Mouse (Mus musculus) fat pad, adult 2 months (tissue): ENCODE results near the gene Tfap2e.

Source experiments
- DNase-seq: peaks from one replicate; pipeline ENCODE4 v3.0.0-alpha.2; 2011; ENCODE audit warnings: low read depth, low spot score; ENCODE audit errors: extremely low read depth

Tfap2e gene

GRCm38 (mm10) chr4:126752024-126752607 is 16.1 kb upstream of the Tfap2e start:
- no peak for DNase-seq

DNA sequence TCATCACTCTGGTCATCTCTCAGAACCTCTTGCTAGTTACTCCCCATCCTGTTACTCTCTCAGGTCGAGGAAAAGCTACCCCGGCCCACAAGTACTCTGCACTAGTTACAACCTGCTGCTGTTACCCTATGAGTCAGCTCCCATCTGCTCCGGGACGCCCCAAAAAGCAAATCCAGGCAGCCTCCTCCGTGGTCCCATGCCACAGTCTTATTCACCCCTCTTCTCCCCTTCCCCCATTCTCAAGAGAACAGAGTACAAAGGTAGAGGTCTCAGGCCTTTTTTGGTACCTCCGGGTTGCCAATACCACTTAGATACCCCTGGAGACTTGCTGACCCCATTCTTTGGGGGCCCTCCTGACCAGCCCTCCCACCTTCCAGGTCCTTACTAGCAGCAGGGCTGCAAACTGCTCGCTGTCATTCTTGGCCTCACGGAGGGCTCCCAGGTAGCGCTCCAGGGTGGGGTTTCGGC is 15.6 kb upstream of the Tfap2e start:
- no peak for DNase-seq

- no peak for DNase-seq
Measured at GRCm38 (mm10) chr4:126750863-126751555, 15.0 kb upstream of the Tfap2e start.

GRCm38 (mm10) chr4:126750046-126750683 is 14.1 kb upstream of the Tfap2e start:
- no peak for DNase-seq

GRCm38 (mm10) chr4:126749553-126749952 is 13.5 kb upstream of the Tfap2e start:
- DNase-seq, result no peak

DNA sequence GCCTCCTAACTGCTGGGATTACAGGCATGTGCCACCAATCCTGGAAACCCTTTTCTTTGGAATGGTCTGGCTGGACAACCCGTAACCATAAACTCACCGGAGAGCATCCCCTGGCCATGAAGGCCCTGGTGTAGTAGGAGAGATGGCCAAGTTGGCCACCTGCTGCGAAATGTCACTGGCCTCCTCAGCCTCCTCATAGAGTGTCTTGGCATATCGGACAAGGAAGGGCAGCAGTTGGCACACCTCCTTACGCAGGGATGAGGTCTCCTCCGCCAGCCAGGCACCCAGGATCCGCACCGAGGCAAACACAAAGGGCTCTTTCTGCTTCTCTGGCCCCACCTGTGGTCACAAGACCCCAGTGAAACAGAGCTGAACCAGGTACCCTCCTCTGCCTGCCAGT is 12.3 kb upstream of the Tfap2e start:
- DNase-seq, result no peak

- no peak for DNase-seq
Measured at GRCm38 (mm10) chr4:126746194-126746840, 10.3 kb upstream of the Tfap2e start.

- DNase-seq, result no peak
Measured at GRCm38 (mm10) chr4:126745506-126746193, 9.6 kb upstream of the Tfap2e start.

DNA sequence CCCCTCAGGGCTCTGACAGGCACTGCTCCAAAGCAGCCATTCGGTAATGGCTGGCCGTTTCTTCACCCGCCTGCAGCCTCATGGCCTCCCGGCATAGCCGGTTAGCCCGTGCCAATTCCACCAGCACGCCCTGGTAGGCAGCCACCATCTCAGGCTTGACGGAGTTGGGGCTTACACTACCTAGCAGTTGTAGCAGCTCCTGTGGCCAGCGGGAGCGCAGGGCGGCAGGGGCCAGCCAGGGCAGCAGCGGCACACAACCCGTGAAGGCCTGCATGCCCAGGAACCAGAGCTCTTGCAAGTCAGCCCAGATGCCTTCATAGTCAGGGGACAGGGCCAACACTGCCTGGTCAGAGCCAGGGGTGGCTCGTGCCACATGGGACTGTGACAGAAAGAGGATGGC is 8.8 kb upstream of the Tfap2e start:
- no peak for DNase-seq

- DNase-seq, result no peak
Measured at GRCm38 (mm10) chr4:126743713-126744112, 7.7 kb upstream of the Tfap2e start.

GRCm38 (mm10) chr4:126742976-126743375 is 6.9 kb upstream of the Tfap2e start:
- no peak for DNase-seq

DNA sequence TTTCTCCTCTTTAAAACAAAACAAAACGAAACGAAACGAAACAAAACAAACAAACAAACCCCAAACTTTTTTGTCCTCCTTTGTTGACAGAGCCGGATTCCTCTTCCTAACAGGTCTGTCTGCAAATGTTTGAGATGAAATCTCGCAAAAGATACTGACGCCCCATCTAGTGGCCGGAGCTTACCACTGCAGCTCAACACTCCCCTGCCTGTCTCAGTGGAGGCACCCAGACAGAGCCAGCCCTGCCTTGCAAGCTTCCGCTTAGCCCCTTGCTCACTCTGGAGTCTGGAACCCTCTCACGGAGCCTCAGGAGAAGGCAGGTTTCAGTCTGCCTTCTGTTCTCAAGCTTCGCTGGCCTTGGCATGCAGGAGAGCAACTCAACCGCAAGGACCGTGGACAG is 5.4 kb upstream of the Tfap2e start:
- no peak for DNase-seq

- DNase-seq, result no peak
Measured at GRCm38 (mm10) chr4:126739966-126740676, 4.1 kb upstream of the Tfap2e start.

GRCm38 (mm10) chr4:126735382-126736000 is 549 bp downstream of the Tfap2e start:
- no peak for DNase-seq

DNA sequence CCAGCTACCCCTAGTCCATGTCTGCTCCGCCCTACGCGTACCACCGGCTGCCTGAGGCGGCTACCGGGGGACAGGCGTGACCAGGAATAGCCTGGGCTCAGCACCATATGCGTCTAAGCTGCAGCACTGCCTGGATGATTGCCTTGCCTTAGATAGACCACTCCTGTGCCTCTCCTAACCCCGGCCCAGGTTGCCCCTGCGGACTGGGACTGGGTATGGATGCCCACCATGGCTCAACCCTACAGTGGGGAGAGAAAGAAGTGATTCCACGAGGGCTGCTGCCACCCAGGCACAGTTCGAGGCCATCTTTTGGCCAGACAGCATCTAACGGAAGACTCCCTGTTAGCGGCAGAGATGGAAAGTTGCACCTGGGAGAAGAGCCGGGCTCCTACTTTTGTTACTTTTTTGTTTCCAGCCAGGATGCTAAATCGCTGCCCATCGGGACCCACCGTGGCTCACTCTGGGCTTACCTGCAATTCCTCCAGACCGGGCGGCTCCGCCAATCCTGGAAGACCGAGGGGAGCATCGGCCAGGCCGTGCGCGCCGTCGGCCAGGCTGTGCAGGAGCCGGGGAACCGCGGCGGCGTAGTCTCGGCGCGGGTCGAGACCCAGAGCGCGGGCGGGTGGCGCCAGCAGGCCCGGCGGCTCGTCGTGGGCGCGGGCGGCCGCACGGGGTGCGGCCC is 1.2 kb downstream of the Tfap2e start:
- no peak for DNase-seq

GRCm38 (mm10) chr4:126734001-126734603 is 1.9 kb downstream of the Tfap2e start:
- no peak for DNase-seq

DNA sequence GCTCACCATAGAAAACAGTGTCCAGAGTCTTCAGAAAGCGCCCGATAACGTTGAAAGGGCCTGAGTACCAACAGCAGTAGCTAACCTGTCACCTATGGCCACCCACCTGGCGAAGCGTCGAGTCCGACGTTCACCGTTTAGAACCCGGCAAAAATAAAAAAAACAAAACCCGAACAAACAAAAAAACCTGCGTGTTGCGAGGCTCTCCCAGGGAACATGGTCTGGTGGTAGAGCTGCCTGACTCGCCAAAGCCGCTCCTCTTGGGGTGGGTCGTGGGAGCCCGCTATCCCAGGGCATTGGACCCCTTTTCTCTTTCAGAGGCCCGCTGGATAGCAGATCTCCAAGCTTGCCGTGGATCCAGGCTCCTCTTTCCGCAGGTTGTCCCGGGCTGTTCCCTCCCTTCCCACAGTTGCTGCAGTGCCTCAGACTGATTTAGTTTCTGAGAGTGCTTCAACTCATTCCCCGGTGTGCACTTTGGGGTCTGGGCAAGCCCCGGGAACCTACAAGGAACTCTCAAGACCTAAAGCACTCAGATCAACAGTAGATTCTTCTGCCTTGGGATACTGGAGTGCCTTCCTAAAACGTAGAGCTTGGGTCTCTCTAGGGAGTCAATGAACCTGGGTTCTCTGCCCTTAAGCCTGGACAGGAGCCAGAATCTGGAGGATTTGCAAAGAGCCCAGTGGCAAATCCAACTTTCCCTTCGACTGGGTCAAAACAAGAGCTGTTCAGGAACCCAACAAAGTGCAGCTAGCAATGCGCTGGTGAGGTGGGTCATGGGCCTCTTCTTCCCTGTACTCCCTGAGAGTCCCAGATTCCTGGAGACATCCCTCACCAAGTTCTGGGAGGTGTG is 3.3 kb downstream of the Tfap2e start:
- DNase-seq, result no peak

DNA sequence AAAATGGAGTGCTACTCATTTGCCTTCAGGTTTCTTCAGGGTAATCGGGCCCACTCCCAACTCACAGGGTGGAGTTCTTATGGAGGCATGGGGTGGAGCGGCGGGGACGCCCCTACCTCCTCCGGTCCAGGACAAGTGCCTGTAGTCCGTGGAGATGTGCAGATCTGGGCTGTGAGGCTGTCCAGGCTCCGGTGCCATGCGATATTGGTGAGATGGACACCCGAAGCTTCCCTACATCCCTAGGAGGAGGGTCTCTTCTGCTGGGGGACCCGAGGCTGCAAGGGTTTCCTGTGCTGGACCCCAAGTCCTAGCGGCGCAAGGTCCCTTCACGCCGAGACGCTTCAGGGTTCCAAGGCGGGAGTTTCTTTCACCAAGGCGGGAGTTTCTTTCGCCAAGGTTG is 3.9 kb downstream of the Tfap2e start:
- no peak for DNase-seq
